In genomic region chr16:31428335-31428674, GRCm38 (mm10) we compare ENCODE assay signal across 8 mouse cellular contexts. TPM values are rescaled to one million over a fixed set of nuclear protein-coding genes. Genes with fewer than 3 reads are reported as not detected.
DNase-seq lines count a peak whose midpoint lies in the region; ATAC-seq lines count a peak whose summit lies in the region.

No protein-coding gene starts in this region.

- H3K27ac ChIP-seq in heart, embryonic 10.5 days = peak overlapping the region; percentile 60
- peak overlapping the region; percentile 94 for H3K27ac ChIP-seq in forebrain, embryonic 13.5 days
- no peak overlapping the region for H3K27ac ChIP-seq in liver, embryonic 13.5 days

- peak; percentile 22 for ATAC-seq in CD4-positive, CD25-positive, alpha-beta regulatory T cell, adult 4 months
- no peak for ATAC-seq in forebrain, embryonic 13.5 days
- ATAC-seq in liver, embryonic 13.5 days (ENCODE audit: low read depth) = no peak
- no peak for ATAC-seq in cerebellum, adult (ENCODE audit: insufficient number of reproducible peaks, low FRiP score, low TSS enrichment)

- no peaks in the 10 kb centered on the region for H3K36me3 ChIP-seq in heart, embryonic 10.5 days
- H3K36me3 ChIP-seq in forebrain, embryonic 13.5 days (ENCODE audit: poor library complexity, severe bottlenecking) = no peaks in the 10 kb centered on the region
- no peaks in the 10 kb centered on the region for H3K36me3 ChIP-seq in liver, embryonic 13.5 days

- H3K4me1 ChIP-seq in heart, embryonic 10.5 days = peaks cover 25% of the 10 kb centered on the region
- peaks cover 20% of the 10 kb centered on the region for H3K4me1 ChIP-seq in forebrain, embryonic 13.5 days
- peaks cover 65% of the 10 kb centered on the region for H3K4me1 ChIP-seq in liver, embryonic 13.5 days (replicated peaks)

- H3K4me2 ChIP-seq in forebrain, embryonic 13.5 days = peak overlapping the region; percentile 80
- peak overlapping the region; percentile 97 for H3K4me2 ChIP-seq in liver, embryonic 13.5 days

- no peaks in the 10 kb centered on the region for H3K9me3 ChIP-seq in heart, embryonic 10.5 days
- no peaks in the 10 kb centered on the region for H3K9me3 ChIP-seq in forebrain, embryonic 13.5 days (replicated peaks)
- H3K9me3 ChIP-seq in liver, embryonic 13.5 days (replicated peaks) = no peaks in the 10 kb centered on the region

- H3K9ac ChIP-seq in forebrain, embryonic 13.5 days = peak overlapping the region; percentile 87
- peak overlapping the region; percentile 67 for H3K9ac ChIP-seq in liver, embryonic 13.5 days

- 4% methylated on average over 11 of the region's 11 CpGs for WGBS in heart, embryonic 10.5 days
- 5% methylated on average over 11 of the region's 11 CpGs for WGBS in forebrain, embryonic 13.5 days
- 7% methylated on average over 11 of the region's 11 CpGs for WGBS in liver, embryonic 13.5 days (ENCODE audit: insufficient replicate concordance)

- H3K4me3 ChIP-seq in heart, embryonic 10.5 days = peak overlapping the region; percentile 65
- peak overlapping the region; percentile 62 for H3K4me3 ChIP-seq in forebrain, embryonic 13.5 days
- H3K4me3 ChIP-seq in liver, embryonic 13.5 days (replicated peaks) = peak overlapping the region; percentile 66

- H3K27me3 ChIP-seq in heart, embryonic 10.5 days (ENCODE audit: insufficient read depth, poor library complexity, severe bottlenecking) = peaks cover 37% of the 10 kb centered on the region
- H3K27me3 ChIP-seq in forebrain, embryonic 13.5 days = peaks cover 15% of the 10 kb centered on the region
- H3K27me3 ChIP-seq in liver, embryonic 13.5 days = peaks cover 31% of the 10 kb centered on the region

- DNase-seq in heart, embryonic 10.5 days (ENCODE audit: low spot score) = no peak
- DNase-seq in heart, adult 9 months (ENCODE audit: low spot score in 2 of 2) = no peak
- no peak for DNase-seq in liver, embryonic 13.5 days
- no peak for DNase-seq in adrenal gland, postnatal 10 days
- DNase-seq in cerebellum, postnatal 25 days = no peak

RNA-seq across cellular contexts. Expression of gene Bdh1, which starts 6.2 kb away (rescaled TPM):
- polyA plus RNA-seq in heart, embryonic 10.5 days (2016; fragmentation: Nextera tagmentation; extraction: Ambion mirVana) = 10.7 and 13.8 TPM in 2 replicates
- polyA plus RNA-seq in CD4-positive, CD25-positive, alpha-beta regulatory T cell, adult 4 months (2017; shearing (Covaris generic)) = 10 to 100 TPM; 19.9 to 38.0 TPM
- 71.3 and 88.7 TPM in 2 replicates for polyA plus RNA-seq in forebrain, embryonic 13.5 days (2015; fragmentation: Nextera tagmentation; extraction: Ambion mirVana)
- polyA plus RNA-seq in liver, embryonic 13.5 days (2015; fragmentation: Nextera tagmentation; extraction: Ambion mirVana) = 56.7 and 61.3 TPM in 2 replicates
- 100 to 1,000 TPM in 1 of 2 experiments, 10 to 100 TPM in 1; 68.1 to 165 TPM for total RNA-seq in adrenal gland, postnatal 10 days (2021)
